Mouse (Mus musculus): Measurements from ENCODE around the gene Tnfrsf1a. TPM values are rescaled to one million over a fixed set of nuclear protein-coding genes. Genes with fewer than 3 reads are reported as not detected.
A peak's percentile ranks its signal among the peaks of the same experiment; 100 is the strongest.

Tnfrsf1a gene
- polyA plus RNA-seq, 1 experiment from 2014 or later, result 54.2 TPM

DNA sequence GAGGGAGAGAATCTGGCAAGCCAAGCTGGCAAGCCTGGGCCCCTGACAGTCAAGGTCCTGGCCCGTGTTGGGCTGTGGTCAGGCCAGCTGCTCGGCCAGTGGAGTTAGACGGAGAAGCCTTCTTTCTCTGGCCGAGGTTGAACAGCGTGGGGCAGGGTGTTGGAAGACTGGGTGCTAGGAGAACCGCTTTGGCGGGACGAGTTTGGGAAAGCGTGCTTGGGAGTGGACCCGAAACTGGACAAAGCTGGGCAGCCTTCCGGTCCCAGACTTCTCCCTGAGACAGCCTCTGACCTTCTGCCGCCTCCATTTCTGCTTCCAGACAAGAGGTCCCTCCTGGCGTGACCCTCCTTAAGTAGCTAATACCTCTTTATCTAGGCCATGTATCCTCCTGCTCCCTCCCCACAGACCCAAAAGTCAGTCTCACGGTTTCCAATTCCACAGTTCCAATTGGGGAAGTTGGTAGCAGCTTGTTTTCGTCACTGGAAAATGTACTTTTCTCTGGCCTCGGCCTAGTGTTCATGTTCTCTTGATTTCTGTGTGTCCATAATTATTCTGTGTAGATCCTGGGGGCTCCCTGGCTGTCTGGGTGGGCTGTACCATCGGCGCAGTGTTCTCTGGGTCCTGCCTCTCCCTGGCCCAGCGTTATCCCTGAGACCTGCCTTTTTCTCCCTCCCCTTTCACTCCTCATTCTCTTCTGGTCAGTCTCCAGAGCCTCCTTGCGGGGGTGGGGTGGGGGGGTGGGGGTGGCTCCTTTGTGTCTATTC is 1.3 kb downstream of the Tnfrsf1a start:
- Histone ChIP-seq H3K36me3 (ENCODE audit: control insufficient read depth, insufficient read depth) (no peaks in the 10 kb centered on the region), H3K9ac (ENCODE audit: low read length) (peak overlapping the region; percentile 87), H3K27me3 (ENCODE audit: control insufficient read depth, insufficient read depth, low read length) (no peaks in the 10 kb centered on the region), H3K4me1 (ENCODE audit: control insufficient read depth, insufficient read depth, low read length) (peaks cover 41% of the 10 kb centered on the region), H3K9me3 (replicated peaks; ENCODE audit: control insufficient read depth, low read length) (no peaks in the 10 kb centered on the region), H3K4me2 (ENCODE audit: low read depth, low read length) (peak overlapping the region; percentile 77), H3K27ac (ENCODE audit: low read length) (peak overlapping the region; percentile 88), H3K4me3 (ENCODE audit: low read length) (peak overlapping the region; percentile 74)
- 0 out of 2 replicates have a peak, but pooled peaks have one; percentile 1 for ATAC-seq (replicated peaks; ENCODE audit: extremely low read depth, insufficient read depth, low FRiP score)
- WGBS, result 14% methylated on average over 20 of the region's 20 CpGs

DNA sequence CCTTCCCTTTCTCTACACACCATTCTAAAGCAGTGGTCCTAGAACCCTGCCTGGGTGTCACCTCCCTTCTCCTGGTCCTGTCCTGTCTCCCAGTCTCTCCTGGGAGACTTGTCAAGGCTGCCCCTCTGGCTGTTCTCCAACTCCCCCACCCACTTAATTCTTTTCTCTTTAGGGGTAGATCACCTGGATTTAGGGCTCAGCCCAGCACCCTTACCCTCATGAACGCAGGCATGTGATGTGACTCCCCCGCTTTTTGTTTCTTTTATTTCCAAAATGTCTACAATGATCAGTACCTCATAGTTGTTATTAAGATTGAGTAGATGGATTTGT is 1.8 kb downstream of the Tnfrsf1a start:
- H3K4me2 ChIP-seq (ENCODE audit: low read depth, low read length), result peak overlapping the region; percentile 77
- peak overlapping the region; percentile 4; the same call in 1 of the 2 replicates for H3K27ac ChIP-seq (ENCODE audit: low read length)
- 77% methylated on average over 2 of the region's 2 CpGs for WGBS
- H3K9ac ChIP-seq (ENCODE audit: low read length), result peak overlapping the region; percentile 87
- no peaks in the 10 kb centered on the region for H3K36me3 ChIP-seq (ENCODE audit: control insufficient read depth, insufficient read depth)
- H3K27me3 ChIP-seq (ENCODE audit: control insufficient read depth, insufficient read depth, low read length), result no peaks in the 10 kb centered on the region
- peaks cover 45% of the 10 kb centered on the region for H3K4me1 ChIP-seq (ENCODE audit: control insufficient read depth, insufficient read depth, low read length)
- no peak for ATAC-seq (replicated peaks; ENCODE audit: extremely low read depth, insufficient read depth, low FRiP score)
- H3K4me3 ChIP-seq (ENCODE audit: low read length), result peak overlapping the region; percentile 74
- no peaks in the 10 kb centered on the region for H3K9me3 ChIP-seq (replicated peaks; ENCODE audit: control insufficient read depth, low read length)

DNA sequence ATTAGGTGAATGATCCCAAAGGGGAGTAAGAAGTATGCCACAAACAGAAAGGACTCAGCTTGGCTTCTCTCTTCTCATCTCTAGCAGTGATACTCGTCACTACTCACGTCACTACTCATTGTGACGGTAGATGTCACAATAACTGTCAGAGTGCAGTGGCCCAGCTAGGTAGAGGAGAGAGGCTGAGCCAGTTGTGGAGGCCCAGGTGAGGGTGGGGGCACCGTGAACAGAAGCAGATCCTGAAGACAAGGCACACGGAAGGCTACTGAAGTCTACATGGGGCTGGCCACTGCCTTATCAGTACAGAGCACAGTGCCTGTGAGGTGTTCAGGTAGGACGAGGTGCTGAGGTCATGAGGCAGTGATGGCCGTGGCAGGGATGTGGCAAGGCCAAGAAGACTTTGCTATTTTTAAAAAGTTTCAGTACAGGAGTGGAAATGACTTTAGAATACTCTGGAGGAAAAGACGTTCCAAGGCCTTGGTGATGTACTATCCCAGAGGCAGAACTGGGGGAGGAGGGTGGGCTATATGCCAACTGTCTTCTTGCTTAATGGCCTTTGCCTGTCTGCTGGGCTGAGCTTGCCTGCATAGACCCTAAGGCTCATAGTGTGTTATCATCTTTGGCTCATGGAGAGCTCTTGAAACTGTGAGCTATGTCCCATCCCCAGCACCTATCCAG is 2.3 kb downstream of the Tnfrsf1a start:
- Histone ChIP-seq H3K9ac (ENCODE audit: low read length) (0 out of 2 replicates have a peak overlapping the region, but pooled peaks have one; percentile 4), H3K4me1 (ENCODE audit: control insufficient read depth, insufficient read depth, low read length) (peaks cover 50% of the 10 kb centered on the region), H3K27ac (ENCODE audit: low read length) (peak overlapping the region; percentile 34), H3K4me3 (ENCODE audit: low read length) (peak overlapping the region; percentile 2; the same call in 1 of the 2 replicates), H3K9me3 (replicated peaks; ENCODE audit: control insufficient read depth, low read length) (no peaks in the 10 kb centered on the region), H3K36me3 (ENCODE audit: control insufficient read depth, insufficient read depth) (no peaks in the 10 kb centered on the region), H3K4me2 (ENCODE audit: low read depth, low read length) (peak overlapping the region; percentile 77), H3K27me3 (ENCODE audit: control insufficient read depth, insufficient read depth, low read length) (no peaks in the 10 kb centered on the region)
- ATAC-seq (replicated peaks; ENCODE audit: extremely low read depth, insufficient read depth, low FRiP score), result no peak
- 48% methylated on average over 8 of the region's 8 CpGs for WGBS

DNA sequence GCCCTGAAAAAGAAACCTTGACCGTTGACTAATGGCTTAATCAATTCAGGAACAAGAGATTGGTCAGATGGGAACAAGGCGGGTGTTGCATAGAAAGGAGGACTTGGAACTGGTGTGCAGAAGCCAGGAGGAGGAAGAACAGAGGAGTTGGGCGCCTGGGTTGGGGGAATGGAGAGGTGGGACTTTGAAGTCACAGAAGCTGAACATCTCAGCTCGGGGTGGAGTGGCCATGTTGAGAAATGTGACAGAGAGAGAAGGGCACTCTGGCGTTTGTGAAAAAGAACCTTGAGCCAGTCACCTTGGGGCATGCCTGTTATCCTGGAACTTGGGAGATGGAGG is 2.9 kb downstream of the Tnfrsf1a start:
- Histone ChIP-seq H3K9ac (ENCODE audit: low read length) (0 out of 2 replicates have a peak overlapping the region, but pooled peaks have one; percentile 17), H3K9me3 (replicated peaks; ENCODE audit: control insufficient read depth, low read length) (no peaks in the 10 kb centered on the region), H3K4me1 (ENCODE audit: control insufficient read depth, insufficient read depth, low read length) (peaks cover 50% of the 10 kb centered on the region), H3K4me3 (ENCODE audit: low read length) (peak overlapping the region; percentile 2; the same call in 1 of the 2 replicates), H3K4me2 (ENCODE audit: low read depth, low read length) (peak overlapping the region; percentile 77), H3K36me3 (ENCODE audit: control insufficient read depth, insufficient read depth) (no peaks in the 10 kb centered on the region; the same call in 1 of the 2 replicates), H3K27ac (ENCODE audit: low read length) (peak overlapping the region; percentile 34), H3K27me3 (ENCODE audit: control insufficient read depth, insufficient read depth, low read length) (no peaks in the 10 kb centered on the region)
- 64% methylated on average over 5 of the region's 5 CpGs for WGBS
- no peak for ATAC-seq (replicated peaks; ENCODE audit: extremely low read depth, insufficient read depth, low FRiP score)

DNA sequence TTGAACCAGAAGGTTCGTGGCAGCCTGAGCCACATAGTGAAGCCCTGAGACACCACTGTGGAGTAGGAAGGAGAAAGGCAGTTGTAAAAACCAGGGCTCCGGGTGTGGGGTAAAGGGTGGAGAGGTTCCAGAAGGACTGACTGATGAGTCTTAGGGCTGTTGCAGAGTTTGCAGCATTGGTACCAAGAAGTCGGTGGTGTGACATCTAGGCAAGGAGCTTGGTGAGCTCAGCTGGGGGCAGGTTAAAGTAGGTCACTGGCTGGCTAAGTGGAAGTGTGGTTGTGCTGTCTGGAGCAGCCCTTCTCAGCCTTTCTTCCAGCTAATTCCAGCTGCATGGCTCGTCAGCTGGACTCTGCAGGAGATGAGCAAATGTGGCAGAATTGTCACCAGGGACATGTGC is 3.6 kb downstream of the Tnfrsf1a start:
- peaks cover 50% of the 10 kb centered on the region for H3K4me1 ChIP-seq (ENCODE audit: control insufficient read depth, insufficient read depth, low read length)
- no peaks in the 10 kb centered on the region for H3K27me3 ChIP-seq (ENCODE audit: control insufficient read depth, insufficient read depth, low read length)
- WGBS, result 52% methylated on average over 4 of the region's 4 CpGs
- no peak for ATAC-seq (replicated peaks; ENCODE audit: extremely low read depth, insufficient read depth, low FRiP score)
- H3K4me3 ChIP-seq (ENCODE audit: low read length), result no peak overlapping the region
- peaks cover 8% of the 10 kb centered on the region for H3K36me3 ChIP-seq (ENCODE audit: control insufficient read depth, insufficient read depth)
- H3K4me2 ChIP-seq (ENCODE audit: low read depth, low read length), result peak overlapping the region; percentile 30
- no peaks in the 10 kb centered on the region for H3K9me3 ChIP-seq (replicated peaks; ENCODE audit: control insufficient read depth, low read length)
- H3K9ac ChIP-seq (ENCODE audit: low read length), result no peak overlapping the region
- peak overlapping the region; percentile 34; the same call in 1 of the 2 replicates for H3K27ac ChIP-seq (ENCODE audit: low read length)

DNA sequence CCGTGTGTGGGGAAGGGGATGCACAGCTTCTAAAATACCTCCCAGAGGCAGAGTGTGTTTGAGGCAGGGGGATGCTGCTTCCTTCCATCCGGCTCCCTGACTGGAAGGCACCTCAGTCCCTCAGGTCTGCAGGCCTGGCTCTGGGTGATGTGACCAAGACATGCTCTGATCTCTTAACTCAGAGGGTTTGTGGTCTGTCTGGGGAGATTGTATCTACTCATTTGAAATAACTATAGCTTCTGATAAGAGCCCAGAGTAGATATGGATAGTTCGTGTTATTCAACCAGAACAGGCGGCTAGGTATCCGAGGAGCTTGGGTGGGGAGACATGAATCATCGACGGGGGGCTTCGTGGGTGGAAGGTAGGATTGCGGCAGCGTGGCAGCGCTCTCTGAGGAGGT is 4.1 kb downstream of the Tnfrsf1a start:
- Histone ChIP-seq H3K9ac (ENCODE audit: low read length) (no peak overlapping the region), H3K4me3 (ENCODE audit: low read length) (no peak overlapping the region), H3K9me3 (replicated peaks; ENCODE audit: control insufficient read depth, low read length) (no peaks in the 10 kb centered on the region), H3K4me2 (ENCODE audit: low read depth, low read length) (peak overlapping the region; percentile 30), H3K27ac (ENCODE audit: low read length) (peak overlapping the region; percentile 44), H3K27me3 (ENCODE audit: control insufficient read depth, insufficient read depth, low read length) (no peaks in the 10 kb centered on the region), H3K4me1 (ENCODE audit: control insufficient read depth, insufficient read depth, low read length) (peaks cover 50% of the 10 kb centered on the region), H3K36me3 (ENCODE audit: control insufficient read depth, insufficient read depth) (peaks cover 12% of the 10 kb centered on the region)
- ATAC-seq (replicated peaks; ENCODE audit: extremely low read depth, insufficient read depth, low FRiP score), result no peak
- WGBS, result 63% methylated on average over 11 of the region's 11 CpGs

DNA sequence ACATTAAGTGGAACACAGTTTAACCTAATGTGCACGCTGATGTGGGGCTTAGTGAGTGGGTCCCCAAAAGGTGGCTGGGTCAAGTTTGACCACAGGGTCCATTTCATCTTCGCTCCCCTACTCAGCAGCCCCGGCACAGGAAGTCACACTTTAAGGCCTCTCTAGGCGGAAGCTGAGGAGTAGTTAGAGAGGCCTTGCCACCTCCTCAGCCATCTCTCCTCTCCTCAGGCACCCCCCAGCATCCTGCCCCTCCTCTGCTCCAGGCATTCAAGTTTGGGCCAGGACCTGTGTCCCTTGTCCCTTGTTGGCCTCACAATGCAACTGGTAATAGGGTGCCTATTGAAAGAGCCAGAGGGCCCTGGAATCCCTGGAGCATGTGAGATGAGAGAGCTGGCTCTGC is 4.5 kb downstream of the Tnfrsf1a start:
- H3K27ac ChIP-seq (ENCODE audit: low read length), result peak overlapping the region; percentile 44
- no peak for ATAC-seq (replicated peaks; ENCODE audit: extremely low read depth, insufficient read depth, low FRiP score)
- H3K4me1 ChIP-seq (ENCODE audit: control insufficient read depth, insufficient read depth, low read length), result peaks cover 50% of the 10 kb centered on the region
- WGBS, result 51% methylated on average over 4 of the region's 4 CpGs
- peaks cover 13% of the 10 kb centered on the region for H3K36me3 ChIP-seq (ENCODE audit: control insufficient read depth, insufficient read depth)
- H3K4me3 ChIP-seq (ENCODE audit: low read length), result no peak overlapping the region
- no peaks in the 10 kb centered on the region for H3K9me3 ChIP-seq (replicated peaks; ENCODE audit: control insufficient read depth, low read length)
- no peak overlapping the region for H3K9ac ChIP-seq (ENCODE audit: low read length)
- H3K4me2 ChIP-seq (ENCODE audit: low read depth, low read length), result peak overlapping the region; percentile 30
- H3K27me3 ChIP-seq (ENCODE audit: control insufficient read depth, insufficient read depth, low read length), result no peaks in the 10 kb centered on the region

DNA sequence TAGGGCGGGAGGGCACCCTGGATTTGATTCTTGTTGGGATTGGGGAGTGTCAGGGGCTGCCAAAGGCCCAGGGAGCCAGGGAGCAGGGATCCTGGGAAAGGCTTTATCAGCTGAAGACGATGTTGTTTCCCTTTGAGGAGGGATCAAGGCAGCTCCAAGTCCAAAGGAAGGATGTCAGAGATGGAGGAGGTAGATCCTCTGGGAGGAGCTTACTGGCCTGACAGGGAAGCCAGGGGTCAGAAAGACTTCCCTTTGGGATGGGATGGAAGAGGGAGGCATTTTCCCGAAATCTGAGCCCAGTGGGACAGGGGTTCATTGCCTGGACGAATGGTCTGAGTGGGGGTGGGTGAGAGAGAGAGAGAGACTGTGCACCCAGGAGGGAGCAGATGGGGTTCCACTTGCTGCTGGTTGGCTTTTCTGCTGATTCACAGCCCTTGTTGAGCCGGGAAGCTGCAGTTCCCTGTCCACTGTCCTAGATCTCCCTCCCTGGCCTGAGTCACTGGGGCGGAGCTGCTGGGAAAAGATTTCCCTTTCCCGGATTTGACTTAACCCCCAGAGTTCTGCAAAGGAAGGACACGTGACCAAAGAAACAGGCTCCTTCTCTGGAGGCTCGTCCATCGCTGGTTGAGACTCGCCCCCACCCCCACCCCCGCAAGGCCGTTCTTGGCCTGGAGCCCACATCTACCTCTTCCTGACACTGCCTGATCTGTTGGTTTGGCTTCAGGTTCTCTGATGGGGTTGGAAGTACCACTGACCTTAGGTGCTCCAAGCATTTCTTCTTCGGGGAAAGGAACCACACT is 5.4 kb downstream of the Tnfrsf1a start:
- peak overlapping the region; percentile 44 for H3K27ac ChIP-seq (ENCODE audit: low read length)
- 0 out of 2 replicates have a peak overlapping the region, but pooled peaks have one; percentile 5 for H3K9ac ChIP-seq (ENCODE audit: low read length)
- no peaks in the 10 kb centered on the region for H3K9me3 ChIP-seq (replicated peaks; ENCODE audit: control insufficient read depth, low read length)

More for the DNA sequence above, 5.4 kb downstream of the Tnfrsf1a start:
- 12% methylated on average over 14 of the region's 14 CpGs for WGBS
- Histone ChIP-seq H3K27me3 (ENCODE audit: control insufficient read depth, insufficient read depth, low read length) (no peaks in the 10 kb centered on the region), H3K4me3 (ENCODE audit: low read length) (peak overlapping the region; percentile 11; the same call in 1 of the 2 replicates), H3K4me2 (ENCODE audit: low read depth, low read length) (peak overlapping the region; percentile 30), H3K4me1 (ENCODE audit: control insufficient read depth, insufficient read depth, low read length) (peaks cover 46% of the 10 kb centered on the region), H3K36me3 (ENCODE audit: control insufficient read depth, insufficient read depth) (peaks cover 13% of the 10 kb centered on the region)
- ATAC-seq (replicated peaks; ENCODE audit: extremely low read depth, insufficient read depth, low FRiP score), result peak; percentile 50
